Mouse (Mus musculus) testis, adult 2 months (tissue): ENCODE measurements around the gene Ankrd12.

Source experiments
- CTCF ChIP-seq: fragments of 200-500 bp; IDR thresholded peaks from 2 replicates; pipeline ENCODE4 v1.5.1; 2012; ENCODE audit warnings: low read depth, mild to moderate bottlenecking, inconsistent platforms, low read length, moderate library complexity; ENCODE audit not compliant: control insufficient read depth, insufficient read depth, insufficient replicate concordance
- POLR2A ChIP-seq: fragments of 200-500 bp; IDR thresholded peaks from 2 replicates; pipeline ENCODE4 v1.6.1; 2012; ENCODE audit warnings: low read depth, mild to moderate bottlenecking, inconsistent platforms, low read length, moderate library complexity; ENCODE audit not compliant: control insufficient read depth

- no peak for TF ChIP-seq POLR2A
- no peak for TF ChIP-seq CTCF
Measured at GRCm38 (mm10) chr17:65950183-65950582, 126.7 kb downstream of the Ankrd12 start.
